Mouse (Mus musculus) neural tube, embryonic 11.5 days (tissue): ENCODE data around the gene Afap1. TPM values are rescaled to one million over a fixed set of nuclear protein-coding genes. Genes with fewer than 3 reads are reported as not detected.
A peak's percentile ranks its signal among the peaks of the same experiment; 100 is the strongest.

Experiments used
- ATAC-seq: fragments of 200-750 bp; cut with Nextera tagmentation; 2 replicates; pipeline ENCODE4 v1.8.0; 2017; ENCODE audit warnings: moderate number of reproducible peaks, mild to moderate bottlenecking, moderate TSS enrichment, moderate library complexity; ENCODE audit not compliant: insufficient read depth, low FRiP score, low TSS enrichment
- DNase-seq: peaks from one replicate; pipeline ENCODE4 v3.0.0-alpha.2; 2015; ENCODE audit warnings: low spot score
- H3K27ac ChIP-seq: fragments of 300-500 bp; sonication (generic); 2 replicates; pipeline ENCODE4 v1.5.1; 2014; ENCODE audit warnings: low read depth, mild to moderate bottlenecking, low read length
- H3K27me3 ChIP-seq: fragments of 300-500 bp; sonication (generic); 2 replicates; pipeline ENCODE4 v1.6.1; 2014; ENCODE audit warnings: mild to moderate bottlenecking, low read length, mixed read lengths; ENCODE audit not compliant: control insufficient read depth, insufficient read depth
- H3K36me3 ChIP-seq: fragments of 300-500 bp; sonication (generic); 2 replicates; pipeline ENCODE4 v1.6.1; 2014; ENCODE audit warnings: mild to moderate bottlenecking, low read length, moderate library complexity, mixed read lengths; ENCODE audit not compliant: control insufficient read depth, insufficient read depth
- H3K4me1 ChIP-seq: fragments of 300-500 bp; sonication (generic); 2 replicates; pipeline ENCODE4 v1.6.1; 2014; ENCODE audit warnings: low read length, mixed read lengths; ENCODE audit not compliant: control insufficient read depth, insufficient read depth
- H3K4me2 ChIP-seq: fragments of 300-500 bp; sonication (generic); 2 replicates; pipeline ENCODE4 v1.6.1; 2014; ENCODE audit warnings: low read depth, mild to moderate bottlenecking, moderate library complexity
- H3K4me3 ChIP-seq: fragments of 300-500 bp; sonication (generic); 2 replicates; pipeline ENCODE4 v1.5.1; 2014; ENCODE audit warnings: low read depth, low read length
- H3K9ac ChIP-seq: fragments of 300-500 bp; sonication (generic); 2 replicates; pipeline ENCODE4 v1.6.1; 2014; ENCODE audit warnings: mild to moderate bottlenecking, low read length
- H3K9me3 ChIP-seq: fragments of 300-500 bp; sonication (generic); 2 replicates; pipeline ENCODE4 v1.6.1; 2016; ENCODE audit warnings: low read length; ENCODE audit not compliant: control insufficient read depth
- WGBS: fragments of 180-500 bp; shearing (Covaris S2); extraction: QIAGEN DNeasy Blood & Tissue Kit; methylation state at CpG from one replicate; pipeline ENCODE4 v1.1.7; 2014; 5-methylcytosine and 5-hydroxymethylcytosine counted together
- polyA plus RNA-seq: library from polyadenylated mRNA; unstranded; fragments of >200 nt; fragmentation: Nextera tagmentation; extraction: Ambion mirVana; gene quantifications from 2 replicates; pipeline ENCODE4 v1.2.1, GENCODE M21; 2014

Afap1 gene
- polyA plus RNA-seq, 1 experiment from 2014 or later, result 61.8 TPM

- no peaks in the 10 kb centered on the region for H3K36me3 ChIP-seq
- H3K4me2 ChIP-seq, result no peak overlapping the region
- H3K4me3 ChIP-seq, result no peak overlapping the region
- no peak for DNase-seq
- no peak overlapping the region for H3K9ac ChIP-seq
- no peaks in the 10 kb centered on the region for H3K9me3 ChIP-seq
- H3K27me3 ChIP-seq, result no peaks in the 10 kb centered on the region
- no peak overlapping the region for H3K27ac ChIP-seq
- 89% methylated on average over 5 of the region's 5 CpGs for WGBS
- ATAC-seq, result no peak
- no peaks in the 10 kb centered on the region for H3K4me1 ChIP-seq
These were observed 16.9 kb upstream of the Afap1 start for GRCm38 (mm10) chr5:35876236-35876635.

DNA sequence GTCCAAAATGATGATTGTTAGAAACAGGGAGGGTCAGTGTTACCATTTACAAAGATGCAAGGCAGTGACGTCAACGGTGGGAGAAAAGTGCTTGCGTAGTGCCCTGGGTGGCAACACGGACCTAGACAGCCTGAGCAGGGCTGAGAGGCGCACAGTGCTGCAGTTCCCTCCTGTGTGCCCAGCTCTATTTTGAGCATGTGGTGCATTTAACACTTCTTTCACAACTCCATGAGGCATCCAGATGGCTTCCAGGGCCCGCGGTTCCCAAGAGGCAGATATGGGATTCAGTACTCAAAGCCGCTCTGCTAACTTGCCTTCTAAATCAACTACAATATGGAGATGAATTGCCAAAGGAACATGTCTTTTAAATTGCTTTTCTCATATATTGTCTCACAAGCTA, 13.9 kb upstream of the Afap1 start:
- Histone ChIP-seq H3K27ac (no peak overlapping the region), H3K9me3 (no peaks in the 10 kb centered on the region), H3K36me3 (no peaks in the 10 kb centered on the region), H3K4me1 (no peaks in the 10 kb centered on the region), H3K4me2 (no peak overlapping the region), H3K4me3 (no peak overlapping the region), H3K9ac (no peak overlapping the region), H3K27me3 (no peaks in the 10 kb centered on the region)
- no peak for ATAC-seq
- DNase-seq, result no peak
- 73% methylated on average over 8 of the region's 8 CpGs for WGBS

DNA sequence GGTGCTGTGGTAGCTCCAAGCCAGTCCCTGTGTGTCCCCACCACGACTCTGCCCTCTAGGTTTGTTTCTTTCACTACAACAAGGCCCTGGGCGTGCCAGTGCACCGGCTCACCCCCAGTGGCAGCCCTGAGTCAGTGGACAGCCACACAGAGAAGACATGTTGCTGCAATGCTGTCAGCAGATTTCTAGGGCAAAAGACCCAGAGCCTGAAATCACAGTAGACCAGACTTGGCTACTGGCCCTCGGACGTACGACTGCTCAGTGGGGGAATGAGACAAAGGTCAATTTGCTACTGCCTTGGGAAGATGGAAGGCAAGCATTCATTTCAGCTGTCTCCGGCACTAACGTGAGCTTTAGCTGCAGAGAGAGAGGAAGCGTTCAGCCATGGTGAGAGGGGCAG, 10.7 kb upstream of the Afap1 start:
- Histone ChIP-seq H3K9me3 (no peaks in the 10 kb centered on the region), H3K27ac (no peak overlapping the region), H3K36me3 (no peaks in the 10 kb centered on the region), H3K27me3 (no peaks in the 10 kb centered on the region), H3K9ac (no peak overlapping the region), H3K4me2 (no peak overlapping the region), H3K4me1 (no peaks in the 10 kb centered on the region), H3K4me3 (no peak overlapping the region)
- no peak for ATAC-seq
- 55% methylated on average over 9 of the region's 9 CpGs for WGBS
- DNase-seq, result no peak

GRCm38 (mm10) chr5:35884262-35884661, 8.9 kb upstream of the Afap1 start:
- Histone ChIP-seq H3K4me2 (no peak overlapping the region), H3K27ac (no peak overlapping the region), H3K9me3 (no peaks in the 10 kb centered on the region), H3K9ac (no peak overlapping the region), H3K36me3 (no peaks in the 10 kb centered on the region), H3K4me3 (no peak overlapping the region), H3K4me1 (no peaks in the 10 kb centered on the region), H3K27me3 (no peaks in the 10 kb centered on the region)
- ATAC-seq (no peak), DNase-seq (peak; percentile 59)
- WGBS, result 41% methylated on average over 11 of the region's 11 CpGs

GRCm38 (mm10) chr5:35884689-35885088, 8.4 kb upstream of the Afap1 start:
- no peaks in the 10 kb centered on the region for H3K36me3 ChIP-seq
- H3K4me2 ChIP-seq, result no peak overlapping the region
- H3K4me3 ChIP-seq, result no peak overlapping the region

GRCm38 (mm10) chr5:35888959-35889358, 4.2 kb upstream of the Afap1 start:
- no peak for DNase-seq
- H3K4me1 ChIP-seq, result no peaks in the 10 kb centered on the region
- no peaks in the 10 kb centered on the region for H3K27me3 ChIP-seq
- no peak overlapping the region for H3K4me2 ChIP-seq
- H3K9ac ChIP-seq, result no peak overlapping the region
- H3K27ac ChIP-seq, result no peak overlapping the region
- no peaks in the 10 kb centered on the region for H3K9me3 ChIP-seq
- 49% methylated on average over 9 of the region's 9 CpGs for WGBS
- H3K36me3 ChIP-seq, result no peaks in the 10 kb centered on the region
- ATAC-seq, result no peak
- no peak overlapping the region for H3K4me3 ChIP-seq

More at GRCm38 (mm10) chr5:35884689-35885088, 8.4 kb upstream of the Afap1 start:
- DNase-seq (no peak), ATAC-seq (no peak)
- Histone ChIP-seq H3K9me3 (no peaks in the 10 kb centered on the region), H3K27ac (no peak overlapping the region), H3K4me1 (no peaks in the 10 kb centered on the region), H3K27me3 (no peaks in the 10 kb centered on the region), H3K9ac (no peak overlapping the region)
- 89% methylated on average over 5 of the region's 5 CpGs for WGBS

DNA sequence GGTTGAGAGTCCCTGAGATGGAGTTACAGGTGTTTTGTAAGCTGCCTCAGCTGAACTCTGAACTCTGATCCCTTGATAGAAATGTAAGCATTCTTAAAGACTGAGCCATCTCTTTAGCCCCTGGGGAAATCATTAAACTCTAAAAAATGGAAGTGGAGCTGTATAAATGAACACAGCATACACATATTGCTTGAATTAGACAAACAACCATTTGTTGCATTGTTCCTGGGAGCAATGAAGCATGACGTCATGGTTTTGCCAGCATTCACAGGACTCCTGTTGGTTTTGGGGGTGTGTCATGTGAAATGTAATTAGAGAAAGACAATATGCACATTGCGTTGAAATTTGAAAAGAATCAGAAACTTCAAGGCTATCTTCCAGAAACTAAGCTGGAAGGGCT, 3.5 kb upstream of the Afap1 start:
- Histone ChIP-seq H3K36me3 (no peaks in the 10 kb centered on the region), H3K4me3 (no peak overlapping the region), H3K9me3 (no peaks in the 10 kb centered on the region), H3K4me2 (no peak overlapping the region), H3K27ac (no peak overlapping the region), H3K9ac (no peak overlapping the region), H3K4me1 (0 out of 2 replicates have a peak, but pooled peaks cover under 1% of the 10 kb centered on the region), H3K27me3 (no peaks in the 10 kb centered on the region)
- 60% methylated on average over 2 of the region's 2 CpGs for WGBS
- DNase-seq (no peak), ATAC-seq (no peak)

- H3K27me3 ChIP-seq, result no peaks in the 10 kb centered on the region
- H3K9me3 ChIP-seq, result no peaks in the 10 kb centered on the region
- no peak for DNase-seq
- H3K36me3 ChIP-seq, result no peaks in the 10 kb centered on the region
- no peak overlapping the region for H3K4me2 ChIP-seq
- no peak overlapping the region for H3K27ac ChIP-seq
- H3K4me3 ChIP-seq, result no peak overlapping the region
- WGBS, result 90% methylated on average over 13 of the region's 13 CpGs
- no peak overlapping the region for H3K9ac ChIP-seq
- no peak for ATAC-seq
- H3K4me1 ChIP-seq, result peaks cover 7% of the 10 kb centered on the region; the same call in 1 of the 2 replicates
These were observed 2.0 kb upstream of the Afap1 start for GRCm38 (mm10) chr5:35890985-35891730.

- DNase-seq (no peak), ATAC-seq (no peak)
- Histone ChIP-seq H3K27ac (no peak overlapping the region), H3K4me2 (no peak overlapping the region), H3K9me3 (no peaks in the 10 kb centered on the region), H3K4me1 (peaks cover 13% of the 10 kb centered on the region), H3K36me3 (no peaks in the 10 kb centered on the region), H3K4me3 (no peak overlapping the region), H3K27me3 (no peaks in the 10 kb centered on the region), H3K9ac (no peak overlapping the region)
- 83% methylated on average over 3 of the region's 3 CpGs for WGBS
These were observed 756 bp upstream of the Afap1 start for GRCm38 (mm10) chr5:35892363-35892762.
